Mouse (Mus musculus) hindbrain, embryonic 11.5 days (tissue): ENCODE measurements around the gene Sirt5. TPM values are rescaled to one million over a fixed set of nuclear protein-coding genes. Genes with fewer than 3 reads are reported as not detected.
A peak's percentile ranks its signal among the peaks of the same experiment; 100 is the strongest.

Experiments
- ATAC-seq: fragments of 200-750 bp; cut with Nextera tagmentation; 2 replicates; pipeline ENCODE4 v1.8.0; 2017; ENCODE audit warnings: mild to moderate bottlenecking, moderate TSS enrichment, moderate library complexity; ENCODE audit not compliant: low FRiP score
- DNase-seq: peaks from one replicate; pipeline ENCODE4 v3.0.0-alpha.2; 2015; ENCODE audit warnings: low spot score
- H3K27ac ChIP-seq: fragments of 300-500 bp; sonication (generic); 2 replicates; pipeline ENCODE4 v1.5.1; 2014; ENCODE audit warnings: mild to moderate bottlenecking, low read depth, low read length
- H3K27me3 ChIP-seq: fragments of 300-500 bp; sonication (generic); 2 replicates; pipeline ENCODE4 v1.6.1; 2014; ENCODE audit warnings: mild to moderate bottlenecking, low read length, moderate library complexity, mixed read lengths; ENCODE audit not compliant: control insufficient read depth, insufficient read depth
- H3K36me3 ChIP-seq: fragments of 300-500 bp; sonication (generic); 2 replicates; pipeline ENCODE4 v1.6.1; 2014; ENCODE audit warnings: mild to moderate bottlenecking, low read length, moderate library complexity, mixed read lengths; ENCODE audit not compliant: control insufficient read depth, insufficient read depth
- H3K4me1 ChIP-seq: fragments of 300-500 bp; sonication (generic); replicated peaks from 2 replicates; pipeline ENCODE4 v1.6.1; 2014; ENCODE audit warnings: low read length, mixed read lengths; ENCODE audit not compliant: control insufficient read depth, insufficient read depth
- H3K4me2 ChIP-seq: fragments of 300-500 bp; sonication (generic); replicated peaks from 2 replicates; pipeline ENCODE4 v1.6.1; 2014; ENCODE audit warnings: mild to moderate bottlenecking, low read depth, low read length
- H3K4me3 ChIP-seq: fragments of 300-500 bp; sonication (generic); 2 replicates; pipeline ENCODE4 v1.5.1; 2014; ENCODE audit warnings: low read depth, low read length
- H3K9ac ChIP-seq: fragments of 300-500 bp; sonication (generic); 2 replicates; pipeline ENCODE4 v1.6.1; 2014; ENCODE audit warnings: low read depth, low read length
- H3K9me3 ChIP-seq: fragments of 300-500 bp; sonication (generic); 2 replicates; pipeline ENCODE4 v1.6.1; 2016; ENCODE audit warnings: low read length; ENCODE audit not compliant: control insufficient read depth
- WGBS: fragments of 180-500 bp; shearing (Covaris S2); extraction: QIAGEN DNeasy Blood & Tissue Kit; methylation state at CpG from one replicate; pipeline ENCODE4 v1.1.7; 2014; 5-methylcytosine and 5-hydroxymethylcytosine counted together
- polyA plus RNA-seq: library from polyadenylated mRNA; unstranded; fragments of >200 nt; fragmentation: Nextera tagmentation; extraction: Ambion mirVana; gene quantifications from 2 replicates; pipeline ENCODE4 v1.2.1, GENCODE M21; 2014

The Sirt5 gene
- polyA plus RNA-seq, 1 experiment from 2014 or later, result 25.6 TPM

GRCm38 (mm10) chr13:43362353-43362752 lies 2.9 kb upstream of the Sirt5 start:
- WGBS, result 92% methylated on average over 9 of the region's 9 CpGs
- no peaks in the 10 kb centered on the region for H3K9me3 ChIP-seq
- H3K36me3 ChIP-seq, result no peaks in the 10 kb centered on the region
- H3K27me3 ChIP-seq, result no peaks in the 10 kb centered on the region
- no peaks in the 10 kb centered on the region for H3K4me1 ChIP-seq
- DNase-seq, result no peak
- no peak overlapping the region for H3K4me2 ChIP-seq
- no peak for ATAC-seq
- H3K4me3 ChIP-seq, result no peak overlapping the region
- no peak overlapping the region for H3K27ac ChIP-seq
- no peak overlapping the region for H3K9ac ChIP-seq

- Histone ChIP-seq H3K27me3 (no peaks in the 10 kb centered on the region), H3K36me3 (no peaks in the 10 kb centered on the region), H3K4me1 (no peaks in the 10 kb centered on the region), H3K4me3 (peak overlapping the region; percentile 55), H3K4me2 (peak overlapping the region; percentile 81), H3K27ac (peak overlapping the region; percentile 67), H3K9me3 (no peaks in the 10 kb centered on the region), H3K9ac (peak overlapping the region; percentile 80)
- DNase-seq (no peak), ATAC-seq (peak; percentile 68)
- WGBS, result 11% methylated on average over 11 of the region's 11 CpGs
Observed at GRCm38 (mm10) chr13:43365825-43366184, 509 bp downstream of the Sirt5 start.

- no peak overlapping the region for H3K9ac ChIP-seq
- 96% methylated on average over 6 of the region's 6 CpGs for whole genome bisulfite sequencing
- H3K4me1 ChIP-seq, result no peaks in the 10 kb centered on the region
- H3K4me3 ChIP-seq, result no peak overlapping the region
- no peaks in the 10 kb centered on the region for H3K9me3 ChIP-seq
- 0 out of 2 replicates have a peak, but pooled peaks cover 2% of the 10 kb centered on the region for H3K36me3 ChIP-seq
- H3K4me2 ChIP-seq, result no peak overlapping the region
- ATAC-seq, result no peak
- no peak for DNase-seq
- no peaks in the 10 kb centered on the region for H3K27me3 ChIP-seq
- H3K27ac ChIP-seq, result no peak overlapping the region
Observed at GRCm38 (mm10) chr13:43370063-43370462, 4.8 kb downstream of the Sirt5 start.

DNA sequence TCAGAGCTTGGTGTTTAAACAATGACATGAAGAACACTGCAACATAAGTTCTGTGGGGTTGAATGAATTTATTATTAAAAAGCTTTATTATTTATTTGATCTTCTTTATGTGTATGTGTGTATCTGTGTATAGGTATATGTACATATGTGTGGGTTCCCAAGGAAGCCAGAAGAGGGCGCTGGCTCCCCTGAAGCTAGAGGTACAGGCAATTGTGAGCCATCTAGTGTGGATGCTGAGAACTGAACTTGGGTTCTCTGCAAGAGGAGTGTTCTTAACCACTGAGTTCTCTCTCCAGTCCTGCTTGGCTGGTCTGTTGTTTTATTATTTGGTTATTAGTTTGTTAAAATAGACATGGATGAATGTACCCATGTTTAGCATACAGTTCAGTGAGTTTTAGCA lies 7.6 kb downstream of the Sirt5 start:
- Histone ChIP-seq H3K4me1 (no peaks in the 10 kb centered on the region), H3K36me3 (peaks cover 5% of the 10 kb centered on the region; the same call in 1 of the 2 replicates), H3K9ac (no peak overlapping the region), H3K9me3 (no peaks in the 10 kb centered on the region), H3K27me3 (no peaks in the 10 kb centered on the region), H3K27ac (no peak overlapping the region), H3K4me3 (no peak overlapping the region), H3K4me2 (no peak overlapping the region)
- DNase-seq, result no peak
- WGBS, result 88% methylated on average over 1 of the region's 1 CpGs
- ATAC-seq, result no peak

- WGBS, result 86% methylated on average over 10 of the region's 10 CpGs
- ATAC-seq, result no peak
- Histone ChIP-seq H3K9me3 (no peaks in the 10 kb centered on the region), H3K4me1 (0 out of 2 replicates have a peak, but pooled peaks cover 2% of the 10 kb centered on the region), H3K27me3 (no peaks in the 10 kb centered on the region), H3K9ac (no peak overlapping the region), H3K4me3 (no peak overlapping the region), H3K27ac (no peak overlapping the region), H3K4me2 (no peak overlapping the region), H3K36me3 (peaks cover 5% of the 10 kb centered on the region; the same call in 1 of the 2 replicates)
- no peak for DNase-seq
Observed at GRCm38 (mm10) chr13:43374205-43374604, 8.9 kb downstream of the Sirt5 start.

- Histone ChIP-seq H3K4me1 (0 out of 2 replicates have a peak, but pooled peaks cover 2% of the 10 kb centered on the region), H3K4me2 (no peak overlapping the region), H3K4me3 (no peak overlapping the region), H3K9ac (no peak overlapping the region), H3K27ac (no peak overlapping the region), H3K9me3 (no peaks in the 10 kb centered on the region), H3K27me3 (no peaks in the 10 kb centered on the region), H3K36me3 (peaks cover 5% of the 10 kb centered on the region; the same call in 1 of the 2 replicates)
- DNase-seq (no peak), ATAC-seq (no peak)
- 69% methylated on average over 2 of the region's 2 CpGs for WGBS
Observed at GRCm38 (mm10) chr13:43374918-43375432, 9.7 kb downstream of the Sirt5 start.

- Histone ChIP-seq H3K4me1 (0 out of 2 replicates have a peak, but pooled peaks cover 2% of the 10 kb centered on the region), H3K27ac (no peak overlapping the region), H3K4me3 (no peak overlapping the region), H3K36me3 (peaks cover 2% of the 10 kb centered on the region; the same call in 1 of the 2 replicates), H3K9ac (no peak overlapping the region), H3K4me2 (no peak overlapping the region), H3K9me3 (no peaks in the 10 kb centered on the region), H3K27me3 (no peaks in the 10 kb centered on the region)
- 87% methylated on average over 3 of the region's 3 CpGs for WGBS
- DNase-seq, result no peak
- no peak for ATAC-seq
Observed at GRCm38 (mm10) chr13:43379989-43380388, 14.7 kb downstream of the Sirt5 start.

- ATAC-seq (no peak), DNase-seq (no peak)
- Histone ChIP-seq H3K36me3 (no peaks in the 10 kb centered on the region), H3K4me1 (no peaks in the 10 kb centered on the region), H3K9ac (no peak overlapping the region), H3K27ac (no peak overlapping the region), H3K4me2 (no peak overlapping the region), H3K27me3 (no peaks in the 10 kb centered on the region), H3K9me3 (no peaks in the 10 kb centered on the region), H3K4me3 (no peak overlapping the region)
- WGBS, result 95% methylated on average over 10 of the region's 10 CpGs
Observed at GRCm38 (mm10) chr13:43385321-43385720, 20.0 kb downstream of the Sirt5 start.

- Histone ChIP-seq H3K9ac (no peak overlapping the region), H3K4me2 (0 out of 2 replicates have a peak overlapping the region, but pooled peaks have one; percentile 7), H3K36me3 (peaks cover 2% of the 10 kb centered on the region; the same call in 1 of the 2 replicates), H3K9me3 (no peaks in the 10 kb centered on the region), H3K27me3 (no peaks in the 10 kb centered on the region), H3K4me3 (peak overlapping the region; percentile 84), H3K4me1 (0 out of 2 replicates have a peak, but pooled peaks cover 3% of the 10 kb centered on the region), H3K27ac (no peak overlapping the region; the same call in 1 of the 2 replicates)
- peak; percentile 51; the same call in 1 of the 2 replicates for ATAC-seq
- WGBS, result 59% methylated on average over 12 of the region's 17 CpGs
- DNase-seq, result no peak
Observed at GRCm38 (mm10) chr13:43397700-43398296, 32.5 kb downstream of the Sirt5 start.
